Mouse (Mus musculus): ENCODE data around the gene Gm10840.

- TF ChIP-seq CTCF (IDR thresholded peaks at IDR 0.05; ENCODE audit: extremely low read depth, insufficient read depth, insufficient read length, insufficient replicate concordance) (no peak), POLR2A (IDR thresholded peaks at IDR 0.05; ENCODE audit: low read depth, low read length) (no peak; the same call in none of the 2 replicates)
Measured at GRCm38 (mm10) chr11:106160841-106161721, at the start of gene Gm10840, which contains the start of gene Limd2.

All from spleen, adult 2 months (tissue).